Mouse (Mus musculus) CH12.LX (cell line): ENCODE measurements around the gene 9930111J21Rik1. TPM values are rescaled to one million over a fixed set of nuclear protein-coding genes. Genes with fewer than 3 reads are reported as not detected.
A peak's percentile ranks its signal among the peaks of the same experiment; 100 is the strongest.
"Not testable (repeated sequence)": the region's sequence is repeated elsewhere in the genome, so short reads cannot be mapped to it uniquely, and the experiment has no call there.

Source experiments
- DNase-seq: peaks from one replicate; pipeline ENCODE4 v3.0.0-alpha.2; 2013; ENCODE audit errors: extremely low read depth
- H3K27ac ChIP-seq: 2 replicates; pipeline ENCODE4 v1.5.1; 2012; ENCODE audit warnings: low read depth, mild to moderate bottlenecking, control low read depth, moderate library complexity; ENCODE audit not compliant: insufficient read depth
- H3K27me3 ChIP-seq: replicated peaks from 2 replicates; pipeline ENCODE3; 2012; ENCODE audit warnings: inconsistent platforms
- H3K36me3 ChIP-seq, 2 experiments: replicated peaks in 1 of 2; 2 replicates each; pipeline versions ENCODE3 to v1.6.1; 2012; ENCODE audit warnings: inconsistent platforms in 1 of 2, low read length in 1 of 2, mild to moderate bottlenecking in 1 of 2, mixed read lengths in 1 of 2, moderate library complexity in 1 of 2; ENCODE audit not compliant: control insufficient read depth in 1 of 2, insufficient read depth in 1 of 2
- H3K4me1 ChIP-seq, 2 experiments: 2 replicates each; pipeline ENCODE4 v1.6.1; 2012; ENCODE audit warnings: inconsistent platforms in 1 of 2, moderate library complexity in 1 of 2; ENCODE audit not compliant: insufficient read depth in 2 of 2, control insufficient read depth in 1 of 2
- H3K4me2 ChIP-seq: 2 replicates; pipeline ENCODE4 v1.6.1; 2012; ENCODE audit warnings: low read depth, mild to moderate bottlenecking, control low read depth; ENCODE audit not compliant: poor library complexity, insufficient read depth, severe bottlenecking
- H3K4me3 ChIP-seq, 3 experiments: fragments of 150-350 bp in 1 of 3; sonication (generic) in 1 of 3; replicated peaks in 1 of 3; 2 replicates each; pipeline versions ENCODE3 to v1.5.1; 2011 to 2012; ENCODE audit warnings: low read depth in 2 of 3, low read length in 2 of 3, mild to moderate bottlenecking in 2 of 3, moderate library complexity in 2 of 3, control low read depth in 1 of 3, improper control_type of control experiment in 1 of 3, inconsistent platforms in 1 of 3, mixed read lengths in 1 of 3; ENCODE audit not compliant: poor library complexity in 1 of 3
- H3K79me2 ChIP-seq: replicated peaks from 2 replicates; pipeline ENCODE4 v1.6.1; 2012; ENCODE audit warnings: mild to moderate bottlenecking, moderate library complexity; ENCODE audit not compliant: control insufficient read depth, poor library complexity, insufficient read depth, severe bottlenecking; ENCODE audit errors: extremely low read depth
- H3K9ac ChIP-seq: 2 replicates; pipeline ENCODE4 v1.6.1; 2012; ENCODE audit warnings: low read depth, mild to moderate bottlenecking, control low read depth, moderate library complexity; ENCODE audit not compliant: insufficient read depth
- H3K9me3 ChIP-seq: replicated peaks from 2 replicates; pipeline ENCODE3; 2012; ENCODE audit warnings: low read length, inconsistent platforms, mixed read lengths
- dilution Hi-C: fragments of 300-500 bp; cut with MboI; formaldehyde crosslinking; loops from 2 replicates; pipeline ENCODE4 v1.14.3; 2020; ENCODE audit warnings: low sequenced_read_pairs; ENCODE audit not compliant: extremely low pct_unique_long_range_greater_than_20kb, extremely low pct_ligation_motif_present
- in situ Hi-C: fragments of 300-500 bp; cut with MboI; formaldehyde crosslinking; loops from 3 replicates; pipeline ENCODE4 v1.14.3; 2019; ENCODE audit warnings: low sequenced_read_pairs, low pct_ligation_motif_present, low pct_unique_long_range_greater_than_20kb, mixed read lengths
- polyA plus RNA-seq: library from polyadenylated mRNA; unstranded; fragments of >175 nt; gene quantifications from 2 replicates; pipeline ENCODE4 v1.2.1, GENCODE M21; 2012; ENCODE audit warnings: low read depth; ENCODE audit not compliant: insufficient read length
- total RNA-seq, 2 experiments: library from RNA; depleted of rRNA; stranded (reverse); fragments of 300-350 nt in 1 of 2; fragments of >200 nt in 1 of 2; gene quantifications; 2 replicates each; pipeline ENCODE4 v1.2.3; 2012 to 2014

The 9930111J21Rik1 gene
- total and polyA plus RNA-seq, 3 experiments = 4.3 to 7.4 (median 6.0) TPM

DNA sequence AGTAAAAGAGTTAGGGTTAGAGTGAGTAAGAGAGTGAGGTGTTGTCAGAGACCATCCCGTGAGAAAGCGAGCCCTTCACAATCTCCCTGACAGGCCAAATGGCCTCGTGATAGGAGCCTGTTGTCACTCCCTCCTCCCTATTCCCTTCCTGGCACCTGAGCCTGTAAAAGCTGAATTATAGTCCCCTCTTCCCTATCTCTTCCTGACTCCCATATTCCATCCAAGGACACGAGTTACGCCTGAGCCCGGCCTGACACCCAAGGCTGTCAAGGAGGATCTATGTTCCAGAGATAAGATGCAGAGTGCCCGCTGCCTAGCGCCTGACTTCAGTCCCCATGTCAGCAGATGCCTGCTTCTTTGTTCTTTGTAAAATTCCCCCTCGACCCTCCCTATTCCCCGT lies 14.1 kb upstream of the 9930111J21Rik1 start:
- H3K4me3 ChIP-seq, H3K36me3 ChIP-seq, H3K79me2 ChIP-seq, in situ Hi-C loops, H3K27ac ChIP-seq, H3K9ac ChIP-seq, dilution Hi-C loops, H3K4me1 ChIP-seq, H3K4me2 ChIP-seq, DNase-seq, H3K27me3 ChIP-seq, H3K9me3 ChIP-seq: not testable (repeated sequence)

GRCm38 (mm10) chr11:48991740-48992520 lies 12.7 kb upstream of the 9930111J21Rik1 start, which contains the start of gene Gm12185:
Gm12185 (minus strand) TSS chr11:48992226.
- H3K4me3 ChIP-seq = not testable (repeated sequence)

GRCm38 (mm10) chr11:48989981-48990380 lies 10.8 kb upstream of the 9930111J21Rik1 start:
- H3K4me2 ChIP-seq, H3K79me2 ChIP-seq, in situ Hi-C loops, H3K9ac ChIP-seq, H3K4me3 ChIP-seq, H3K36me3 ChIP-seq, H3K4me1 ChIP-seq, H3K27me3 ChIP-seq, DNase-seq, H3K9me3 ChIP-seq, dilution Hi-C loops, H3K27ac ChIP-seq: not testable (repeated sequence)

More at GRCm38 (mm10) chr11:48991740-48992520, 12.7 kb upstream of the 9930111J21Rik1 start, which contains the start of gene Gm12185:
- H3K4me1 ChIP-seq, H3K27me3 ChIP-seq, H3K9me3 ChIP-seq, DNase-seq, H3K27ac ChIP-seq, in situ Hi-C loops, H3K79me2 ChIP-seq, H3K36me3 ChIP-seq, H3K4me2 ChIP-seq, H3K9ac ChIP-seq, dilution Hi-C loops: not testable (repeated sequence)

- H3K36me3 ChIP-seq, H3K9me3 ChIP-seq, H3K4me3 ChIP-seq, H3K4me2 ChIP-seq, H3K27me3 ChIP-seq, H3K27ac ChIP-seq, H3K9ac ChIP-seq, H3K79me2 ChIP-seq, H3K4me1 ChIP-seq, in situ Hi-C loops, dilution Hi-C loops: not testable (repeated sequence)
- DNase-seq = peak; percentile 3
Observed at GRCm38 (mm10) chr11:48988219-48988618, 9.0 kb upstream of the 9930111J21Rik1 start.

- H3K4me1 ChIP-seq, H3K9ac ChIP-seq, dilution Hi-C loops, H3K27ac ChIP-seq, H3K36me3 ChIP-seq, H3K4me2 ChIP-seq, H3K9me3 ChIP-seq, H3K79me2 ChIP-seq, in situ Hi-C loops, DNase-seq, H3K27me3 ChIP-seq, H3K4me3 ChIP-seq: not testable (repeated sequence)
Observed at GRCm38 (mm10) chr11:48982848-48983247, 3.6 kb upstream of the 9930111J21Rik1 start.

- in situ Hi-C loops, dilution Hi-C loops, H3K36me3 ChIP-seq: not testable (repeated sequence)
Observed at GRCm38 (mm10) chr11:48980052-48980451, 854 bp upstream of the 9930111J21Rik1 start.

More at GRCm38 (mm10) chr11:48980052-48980451, 854 bp upstream of the 9930111J21Rik1 start:
- H3K4me2 ChIP-seq, H3K27me3 ChIP-seq, H3K4me1 ChIP-seq, H3K79me2 ChIP-seq, H3K4me3 ChIP-seq, H3K9ac ChIP-seq, H3K27ac ChIP-seq, H3K9me3 ChIP-seq, DNase-seq: not testable (repeated sequence)
